Mouse (Mus musculus): Measurements from ENCODE around the gene Vmn1r12. TPM values are rescaled to one million over a fixed set of nuclear protein-coding genes. Genes with fewer than 3 reads are reported as not detected.

Gene Vmn1r12
- not detected for polyA plus RNA-seq (2017; shearing (Covaris generic))

GRCm38 (mm10) chr6:57156619-57157018 is at the start of gene Vmn1r12:
Gene Vmn1r12, plus strand, starts transcription at chr6:57156919.

GRCm38 (mm10) chr6:57109154-57109553 is 47.6 kb upstream of the Vmn1r12 start, which contains the start of gene Vmn1r10:
Gene Vmn1r10, plus strand, starts transcription at chr6:57109454.

GRCm38 (mm10) chr6:57133155-57133554 is 23.6 kb upstream of the Vmn1r12 start, which contains the start of gene Vmn1r11:
Gene Vmn1r11, plus strand, starts transcription at chr6:57133455.

DNA sequence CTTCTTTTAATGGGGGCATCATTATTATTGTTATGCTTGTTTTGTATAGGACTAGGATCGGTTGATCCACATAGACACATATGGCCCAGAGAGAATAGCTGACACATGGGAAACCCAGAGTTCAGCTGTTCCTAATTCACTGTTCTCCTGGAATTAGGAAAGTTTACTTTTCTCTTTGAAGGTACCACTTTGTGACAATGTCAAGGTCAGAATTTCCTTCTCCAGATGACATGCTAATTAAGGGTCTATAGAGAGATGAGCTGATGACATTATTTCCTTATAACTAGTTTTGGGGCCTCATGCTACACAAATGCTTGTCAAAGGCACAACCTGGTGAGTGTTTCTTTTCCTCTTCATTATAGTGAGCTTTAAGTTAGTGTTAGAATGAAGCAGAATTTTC is 46.3 kb downstream of the Vmn1r12 start, which contains the start of gene Vmn1r13:
Gene Vmn1r13, plus strand, starts transcription at position 301 of the 400 bp plus-strand sequence.

Other genes with a start within 250 kb of the Vmn1r12 start
- 51.7 TPM for gene Nt5c3, start 233.0 kb upstream of the Vmn1r12 start, polyA plus RNA-seq (2017; shearing (Covaris generic))
- not detected for gene Vmn1r4, start 232.9 kb upstream of the Vmn1r12 start, polyA plus RNA-seq (2017; shearing (Covaris generic))
- gene Vmn1r5, start 186.6 kb upstream of the Vmn1r12 start, polyA plus RNA-seq (2017; shearing (Covaris generic)), result not detected
- 0.04 TPM for gene Vmn1r6, start 159.7 kb upstream of the Vmn1r12 start, polyA plus RNA-seq (2017; shearing (Covaris generic))
- gene Vmn1r7, start 131.6 kb upstream of the Vmn1r12 start, polyA plus RNA-seq (2017; shearing (Covaris generic)), result not detected
- gene Vmn1r8, start 124.6 kb upstream of the Vmn1r12 start, polyA plus RNA-seq (2017; shearing (Covaris generic)), result not detected
- not detected for gene Vmn1r9, start 90.1 kb upstream of the Vmn1r12 start, polyA plus RNA-seq (2017; shearing (Covaris generic))
- gene Vmn1r10, start 47.5 kb upstream of the Vmn1r12 start, polyA plus RNA-seq (2017; shearing (Covaris generic)), result not detected
- not detected for gene Vmn1r11, start 23.5 kb upstream of the Vmn1r12 start, polyA plus RNA-seq (2017; shearing (Covaris generic))
- gene Vmn1r13, start 46.4 kb downstream of the Vmn1r12 start, polyA plus RNA-seq (2017; shearing (Covaris generic)), result 0.24 TPM
- not detected for gene Vmn1r14, start 74.8 kb downstream of the Vmn1r12 start, polyA plus RNA-seq (2017; shearing (Covaris generic))
- gene Vmn1r15, start 101.0 kb downstream of the Vmn1r12 start, polyA plus RNA-seq (2017; shearing (Covaris generic)), result not detected
- gene Vmn1r16, start 172.6 kb downstream of the Vmn1r12 start, polyA plus RNA-seq (2017; shearing (Covaris generic)), result not detected
- not detected for gene Vmn1r17, start 206.8 kb downstream of the Vmn1r12 start, polyA plus RNA-seq (2017; shearing (Covaris generic))
- gene Vmn1r18, start 238.9 kb downstream of the Vmn1r12 start, polyA plus RNA-seq (2017; shearing (Covaris generic)), result not detected
- not detected for gene Vmn1r19, start 246.9 kb downstream of the Vmn1r12 start, polyA plus RNA-seq (2017; shearing (Covaris generic))

All from activated CD4-positive, CD25-positive, alpha-beta regulatory T cell, adult 9 weeks (primary cell).